Mouse (Mus musculus) spleen, postnatal 0 days (tissue): ENCODE measurements around the gene Sptlc3. TPM values are rescaled to one million over a fixed set of nuclear protein-coding genes. Genes with fewer than 3 reads are reported as not detected.

Experiments
- polyA plus RNA-seq: library from polyadenylated mRNA; unstranded; fragments of >200 nt; fragmentation: Nextera tagmentation; extraction: Ambion mirVana; gene quantifications from 2 replicates; pipeline ENCODE4 v1.2.1, GENCODE M21; 2015

Sptlc3 gene
- not detected in 2 replicates for polyA plus RNA-seq

GRCm38 (mm10) chr2:139493836-139494235 lies at the start of gene Sptlc3:
Sptlc3 (plus strand) TSS chr2:139493913.

DNA sequence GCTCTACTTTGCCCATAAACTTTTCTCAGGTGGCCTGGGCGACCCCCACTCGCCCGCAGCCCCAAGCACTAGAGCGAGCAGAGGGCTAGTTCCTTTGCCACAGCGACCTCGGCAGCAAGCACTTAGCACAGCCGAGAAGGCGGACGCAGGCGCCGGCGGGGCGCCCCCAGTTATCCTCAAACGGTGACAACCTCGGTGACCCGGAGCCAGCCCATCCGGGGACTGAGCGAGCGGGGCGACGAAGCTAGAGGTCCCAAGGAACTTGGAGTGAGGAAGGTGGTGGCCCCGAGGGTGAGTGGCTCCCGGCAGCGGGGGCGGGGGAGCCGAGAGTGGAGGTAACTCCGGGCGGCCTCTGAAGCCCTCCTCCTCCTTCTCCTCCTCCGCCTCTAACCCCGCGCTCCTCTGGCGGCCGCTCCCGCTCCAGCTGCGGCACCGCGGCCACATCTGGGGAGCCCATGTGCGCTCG lies 184.1 kb downstream of the Sptlc3 start, which contains the start of gene Ism1:
Gene Ism1, plus strand, starts transcription at position 370 of the 466 bp plus-strand sequence.

Other genes with a start within 250 kb of the Sptlc3 start
- gene Ism1, start 184.3 kb downstream of the Sptlc3 start, polyA plus RNA-seq = 0.08 and 0.12 TPM in 2 replicates